Mouse (Mus musculus): ENCODE data around the gene Cdca5. TPM values are rescaled to one million over a fixed set of nuclear protein-coding genes. Genes with fewer than 3 reads are reported as not detected.
A peak's percentile ranks its signal among the peaks of the same experiment; 100 is the strongest.
"Not testable (repeated sequence)": the region's sequence is repeated elsewhere in the genome, so short reads cannot be mapped to it uniquely, and the experiment has no call there.

Cdca5 gene
- total RNA-seq, 2 experiments from 2014 or later, result 0.21 to 0.42 TPM

DNA sequence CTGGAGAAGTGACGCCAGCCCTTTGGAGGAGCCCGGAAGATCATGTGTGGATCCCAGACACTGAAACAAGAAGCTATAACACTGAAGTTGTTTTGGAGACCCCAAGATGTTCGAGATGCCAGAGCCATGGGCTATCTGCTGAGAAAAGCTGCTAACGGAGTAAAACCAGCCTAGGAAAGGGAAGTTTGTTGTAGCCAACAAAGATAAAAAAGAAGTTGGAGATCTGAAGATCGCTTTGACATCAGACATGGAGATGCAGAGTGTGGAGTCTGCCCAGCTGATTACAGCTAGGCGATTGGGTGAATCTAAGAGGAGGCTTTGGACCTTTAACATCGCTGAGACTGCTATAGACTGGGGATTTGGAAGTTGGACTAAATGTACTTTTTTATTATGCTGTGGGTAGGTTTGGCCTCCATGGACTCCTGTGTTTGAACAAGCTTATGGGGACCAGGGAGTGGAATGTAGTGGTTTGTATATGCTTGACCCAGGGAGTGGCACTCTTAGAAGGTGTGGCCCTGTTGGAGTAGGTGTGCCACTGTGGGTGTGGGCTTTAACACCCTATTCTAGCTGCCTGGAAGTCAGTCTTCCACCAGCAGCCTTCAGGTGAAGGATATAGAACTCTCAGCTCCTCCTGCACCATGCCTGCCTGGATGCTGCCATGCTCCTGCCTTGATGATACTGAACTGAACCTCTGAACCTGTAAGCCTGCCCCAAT, 45.8 kb downstream of the Cdca5 start:
- intact Hi-C loops (cut with DNase I); DNase-seq (ENCODE audit: low spot score): not testable (repeated sequence)

DNA sequence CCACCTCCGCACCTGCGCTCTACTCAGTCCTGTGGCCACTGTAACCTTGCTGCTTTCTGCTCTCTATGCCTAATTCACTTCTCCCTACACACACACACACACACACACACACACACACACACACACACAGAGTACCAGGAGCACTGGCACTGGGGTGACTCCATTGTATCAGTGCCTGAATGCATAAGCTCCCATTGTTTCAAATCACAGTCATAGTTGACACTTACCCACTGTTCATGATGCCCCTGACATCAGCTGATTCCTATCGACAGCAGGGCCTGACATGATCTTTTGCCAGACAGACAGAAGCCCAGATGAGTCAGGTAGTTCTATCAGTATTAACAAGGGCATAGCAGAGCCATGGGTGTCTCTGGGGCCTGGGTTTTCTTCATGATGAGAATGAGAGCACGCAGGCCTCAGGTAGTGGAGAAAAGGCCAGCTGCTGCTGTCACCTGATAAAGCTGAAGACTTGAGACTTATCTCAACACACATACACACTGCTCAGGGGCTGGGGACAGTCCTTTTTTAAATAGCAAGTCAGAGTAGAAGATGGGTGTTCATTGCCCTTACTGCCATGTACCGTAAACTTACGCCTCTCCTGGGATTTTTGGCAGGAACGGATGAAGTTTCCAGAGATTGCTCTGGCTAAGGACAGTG, 47.5 kb downstream of the Cdca5 start:
- DNase-seq (ENCODE audit: low spot score), result no peak
- intact Hi-C loops (cut with DNase I), result no loop called here

DNA sequence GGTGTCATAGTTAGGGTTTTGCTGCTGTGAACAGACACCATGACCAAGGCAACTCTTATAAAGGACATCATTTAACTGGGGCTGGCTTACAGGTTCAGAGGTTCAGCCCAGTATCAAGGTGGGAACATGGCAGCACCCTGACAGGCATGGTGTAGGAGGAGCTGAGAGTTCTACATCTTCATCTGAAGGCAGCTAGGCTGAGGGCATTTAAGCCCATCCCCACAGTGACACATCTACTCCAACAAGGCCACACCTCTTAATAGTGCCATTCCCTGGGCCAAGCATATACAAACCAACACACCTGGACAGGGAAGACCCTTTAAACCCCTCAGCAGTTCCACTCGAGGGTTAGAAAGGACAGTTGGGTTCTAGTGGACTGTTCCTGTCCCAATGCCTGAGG, 48.4 kb downstream of the Cdca5 start:
- intact Hi-C loops (cut with DNase I); DNase-seq (ENCODE audit: low spot score): not testable (repeated sequence)

DNA sequence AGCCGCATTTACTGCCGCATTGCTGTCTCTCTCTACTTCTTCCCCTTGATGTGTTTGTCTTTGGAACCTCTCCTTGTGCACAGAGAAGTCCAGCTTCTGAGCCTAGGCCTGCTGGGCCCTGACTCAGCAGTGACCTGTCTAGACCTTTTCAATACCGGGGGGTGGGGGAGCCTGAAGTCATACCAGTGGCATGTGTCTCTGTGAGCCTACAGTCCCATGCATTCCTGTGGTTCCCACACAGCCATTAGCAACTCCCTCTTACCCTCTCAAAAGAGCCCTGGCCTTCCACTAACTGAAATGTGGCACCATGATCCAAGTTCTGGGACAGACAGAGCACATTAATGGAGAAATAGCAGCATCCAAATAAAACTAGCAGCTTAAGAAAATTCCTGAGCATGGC, 51.6 kb downstream of the Cdca5 start:
- DNase-seq (ENCODE audit: low spot score), result no peak
- intact Hi-C loops (cut with DNase I), result no loop called here

DNA sequence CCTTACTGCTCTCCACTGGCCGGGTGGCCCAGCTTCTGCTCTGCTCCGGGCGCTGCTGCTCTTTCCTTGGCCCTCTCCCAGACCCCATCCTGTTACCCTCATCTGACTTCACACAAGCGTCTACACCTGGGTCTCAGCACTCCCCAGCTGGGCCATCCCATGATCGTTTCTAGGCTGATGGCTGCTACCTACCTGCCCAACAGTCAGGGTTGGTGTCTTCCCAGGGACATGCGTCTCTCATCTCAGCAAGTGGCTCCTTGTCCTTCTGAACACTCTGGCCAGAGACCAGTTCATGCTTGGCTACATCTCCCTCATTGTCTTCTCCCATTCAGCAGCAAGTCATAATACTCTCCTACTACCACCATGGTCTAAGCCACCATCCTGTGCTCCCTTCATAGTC, 54.9 kb downstream of the Cdca5 start:
- intact Hi-C loops (cut with DNase I), result loop anchor here (5.0 kb wide), 1 partner anchor 98 kb away; the partner anchor contains the start of gene Ppp2r5b
- DNase-seq (ENCODE audit: low spot score), result no peak

DNA sequence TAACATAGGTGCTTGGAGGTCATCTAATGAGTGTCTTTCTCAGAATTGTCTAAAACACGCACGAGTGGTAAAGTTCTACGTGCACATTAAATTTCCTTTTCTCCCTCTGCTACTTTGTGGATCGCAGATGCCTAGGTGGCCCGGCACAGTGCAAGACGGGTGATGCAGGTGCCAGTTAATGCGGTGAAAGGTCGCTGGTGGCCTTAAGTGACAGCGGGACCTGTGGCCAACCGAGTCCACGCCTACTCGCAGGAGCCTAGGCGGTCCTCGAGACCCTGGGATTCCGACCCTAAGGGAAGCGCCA, 55.5 kb downstream of the Cdca5 start:
- intact Hi-C loops (cut with DNase I), result loop anchor here (5.0 kb wide), 1 partner anchor 97 kb away; the partner anchor contains the start of gene Ppp2r5b
- DNase-seq (ENCODE audit: low spot score), result no peak

DNA sequence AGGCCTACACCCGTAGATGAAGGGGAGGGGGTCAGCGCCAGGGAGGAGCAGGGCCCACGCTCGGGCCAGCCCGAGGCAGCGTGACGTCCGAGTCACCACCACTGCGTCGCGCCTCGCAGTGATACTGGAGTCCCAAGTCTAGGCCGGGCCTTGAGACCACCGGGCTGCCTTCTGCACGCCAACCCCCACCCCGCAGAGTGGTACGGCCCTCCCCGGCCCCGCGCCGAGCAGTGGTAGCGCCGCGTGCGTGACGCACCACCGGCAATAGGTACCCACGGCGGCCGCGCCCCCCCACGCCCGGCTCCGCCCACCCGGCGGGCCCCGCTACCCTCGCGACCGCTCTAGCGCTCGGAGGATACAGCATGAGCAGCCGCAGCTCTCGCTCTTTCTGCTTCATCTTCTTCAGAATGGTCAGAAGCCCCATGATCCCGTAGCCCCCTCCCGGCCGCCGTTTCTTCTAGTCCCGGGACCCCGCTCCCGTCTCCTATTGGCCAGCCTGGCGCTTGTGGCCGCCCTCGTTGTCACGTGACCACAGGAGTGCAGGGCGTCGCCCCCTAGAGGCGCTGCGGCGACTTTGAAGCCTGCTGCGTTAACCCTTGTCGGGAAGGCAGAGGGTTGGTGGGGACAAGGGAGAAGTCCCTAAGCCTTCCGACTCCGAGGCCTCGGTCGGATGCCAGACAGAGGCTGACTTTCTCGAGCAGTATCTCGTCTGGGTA, 56.1 kb downstream of the Cdca5 start, which contains the start of gene Batf2:
Batf2 (plus strand) TSS at position 306 of the 716 bp plus-strand sequence.
- intact Hi-C loops (cut with DNase I), result loop anchor here (5.0 kb wide), 1 partner anchor 96 kb away; the partner anchor contains the start of gene Ppp2r5b
- DNase-seq (ENCODE audit: low spot score), result peak; percentile 83

DNA sequence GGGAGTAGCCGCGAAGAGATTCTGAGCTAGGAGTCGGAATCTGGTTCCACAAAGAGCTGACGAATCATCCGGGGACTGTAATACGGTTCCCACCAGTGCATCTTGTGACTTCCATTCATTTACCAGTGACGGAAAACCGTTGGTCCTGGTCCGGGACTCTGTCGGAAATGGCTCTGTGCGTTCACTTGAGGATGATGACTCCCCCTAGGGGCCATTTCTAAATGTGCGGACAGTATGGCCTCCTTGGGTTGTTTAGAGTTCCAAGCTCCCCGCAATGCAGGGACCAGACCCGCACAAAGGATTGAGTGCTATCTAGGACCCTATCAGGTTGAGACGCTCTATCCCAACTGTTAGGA, 56.6 kb downstream of the Cdca5 start, which contains the start of gene Arl2:
Arl2 (minus strand) TSS at position 155 of the 356 bp plus-strand sequence.
- DNase-seq (ENCODE audit: low spot score), result peak; percentile 26
- intact Hi-C loops (cut with DNase I), result loop anchor here (5.0 kb wide), 1 partner anchor 96 kb away; the partner anchor contains the start of gene Ppp2r5b

Small RNA genes lying within 50 kb of the gene (microRNA-seq; reads per million reads assigned to microRNA genes)
- gene Mir6988, result 0.83 reads per million

Other genes with a start within 250 kb of the Cdca5 start
- gene Frmd8, start 209.7 kb upstream of the Cdca5 start, total RNA-seq (2021), result 10 to 100 TPM in 1 of 2 experiments, 1 to 10 TPM in 1; 8.9 to 11.1 TPM
- gene Slc25a45, start 207.2 kb upstream of the Cdca5 start, total RNA-seq (2021), result 1 to 10 TPM; 3.5 to 4.1 TPM
- under 1 TPM; 0.22 to 0.68 TPM for gene Tigd3, start 190.8 kb upstream of the Cdca5 start, total RNA-seq (2021)
- 10 to 100 TPM; 87.4 to 96.1 TPM for gene Dpf2, start 172.0 kb upstream of the Cdca5 start, total RNA-seq (2021)
- 1 to 10 TPM; 9.1 to 9.8 TPM for gene Cdc42ep2, start 160.2 kb upstream of the Cdca5 start, total RNA-seq (2021)
- gene Pola2, start 120.8 kb upstream of the Cdca5 start, total RNA-seq (2021), result 10 to 100 TPM in 1 of 2 experiments, 1 to 10 TPM in 1; 8.9 to 11.2 TPM
- not detected for gene Slc22a20, start 98.8 kb upstream of the Cdca5 start, total RNA-seq (2021)
- gene Capn1, start 69.1 kb upstream of the Cdca5 start, total RNA-seq (2021), result 10 to 100 TPM; 27.5 to 32.8 TPM
- 10 to 100 TPM; 20.6 to 22.4 TPM for gene Syvn1, start 38.4 kb upstream of the Cdca5 start, total RNA-seq (2021)
- 10 to 100 TPM; 39.0 to 39.2 TPM for gene Mrpl49, start 27.2 kb upstream of the Cdca5 start, total RNA-seq (2021)
- gene Fau, start 27.1 kb upstream of the Cdca5 start, total RNA-seq (2021), result 100 to 1,000 TPM; 499 to 563 TPM
- gene Znhit2, start 23.8 kb upstream of the Cdca5 start, total RNA-seq (2021), result 10 to 100 TPM; 11.9 to 12.4 TPM
- gene Tm7sf2, start 16.6 kb upstream of the Cdca5 start, total RNA-seq (2021), result 1 to 10 TPM; 4.2 to 5.1 TPM
- gene Vps51, start 7.8 kb upstream of the Cdca5 start, total RNA-seq (2021), result 10 to 100 TPM; 23.0 to 25.3 TPM
- gene Tmem262, start 5.0 kb upstream of the Cdca5 start, total RNA-seq (2021), result not detected
- not detected for gene Gm28374, start 2.7 kb upstream of the Cdca5 start, total RNA-seq (2021)
- 10 to 100 TPM; 16.4 to 19.4 TPM for gene Zfpl1, start within 50 bp of the Cdca5 start, total RNA-seq (2021)
- not detected for gene AC131692.1, start 9.4 kb downstream of the Cdca5 start, total RNA-seq (2021)
- not detected for gene Naaladl1, start 20.8 kb downstream of the Cdca5 start, total RNA-seq (2021)
- gene Sac3d1, start 33.7 kb downstream of the Cdca5 start, total RNA-seq (2021), result 1 to 10 TPM; 7.9 to 8.5 TPM
- 10 to 100 TPM; 13.7 to 15.1 TPM for gene Snx15, start 43.3 kb downstream of the Cdca5 start, total RNA-seq (2021)
- gene Batf2, start 56.0 kb downstream of the Cdca5 start, total RNA-seq (2021), result under 1 TPM; 0.78 to 0.87 TPM
- 10 to 100 TPM; 54.4 to 58.4 TPM for gene Arl2, start 56.6 kb downstream of the Cdca5 start, total RNA-seq (2021)
- gene Majin, start 99.4 kb downstream of the Cdca5 start, total RNA-seq (2021), result not detected
- gene Gpha2, start 141.4 kb downstream of the Cdca5 start, total RNA-seq (2021), result not detected
- 10 to 100 TPM; 33.6 to 38.0 TPM for gene Ppp2r5b, start 150.9 kb downstream of the Cdca5 start, total RNA-seq (2021)
- 10 to 100 TPM; 22.0 to 22.2 TPM for gene Atg2a, start 156.7 kb downstream of the Cdca5 start, total RNA-seq (2021)
- gene Ehd1, start 191.7 kb downstream of the Cdca5 start, total RNA-seq (2021), result 100 to 1,000 TPM; 119 to 139 TPM
- 10 to 100 TPM in 1 of 2 experiments, 1 to 10 TPM in 1; 9.4 to 12.0 TPM for gene Cdc42bpg, start 221.5 kb downstream of the Cdca5 start, total RNA-seq (2021)
- gene Men1, start 250.0 kb downstream of the Cdca5 start, total RNA-seq (2021), result 10 to 100 TPM; 12.4 to 14.5 TPM

Data from heart, postnatal 25 days (tissue).